Mouse (Mus musculus): Measurements from ENCODE around the gene Dnm1. TPM values are rescaled to one million over a fixed set of nuclear protein-coding genes. Genes with fewer than 3 reads are reported as not detected.
A peak's percentile ranks its signal among the peaks of the same experiment; 100 is the strongest.
"Not testable (repeated sequence)": the region's sequence is repeated elsewhere in the genome, so short reads cannot be mapped to it uniquely, and the experiment has no call there.

The Dnm1 gene
- polyA plus RNA-seq, 1 experiment from 2014 or later, result 2.7 TPM

DNA sequence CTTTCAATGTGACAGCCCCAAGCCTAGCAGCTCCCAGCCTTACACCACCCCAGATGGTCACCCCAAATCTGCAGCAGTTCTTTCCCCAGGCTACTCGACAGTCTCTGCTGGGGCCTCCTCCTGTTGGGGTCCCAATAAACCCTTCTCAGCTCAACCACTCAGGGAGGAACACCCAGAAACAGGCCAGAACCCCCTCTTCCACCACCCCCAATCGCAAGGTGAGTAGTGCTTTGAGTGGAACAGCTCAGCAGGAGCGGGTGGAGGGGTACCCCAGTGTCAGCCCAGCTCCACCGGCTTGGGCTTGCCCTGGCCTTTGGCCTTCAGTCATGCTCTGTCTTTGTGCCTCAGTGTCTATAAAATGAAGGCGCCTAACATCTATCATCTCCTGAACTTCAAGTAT lies 14.2 kb upstream of the Dnm1 start:
- no peak for ATAC-seq (replicated peaks; ENCODE audit: extremely low read depth, insufficient read depth, low FRiP score)
- H3K4me3 ChIP-seq (ENCODE audit: low read length), result no peak overlapping the region
- no peak overlapping the region for H3K9ac ChIP-seq (ENCODE audit: low read length)
- peaks cover 44% of the 10 kb centered on the region for H3K36me3 ChIP-seq (ENCODE audit: control insufficient read depth, insufficient read depth)
- H3K27me3 ChIP-seq (ENCODE audit: control insufficient read depth, insufficient read depth, low read length), result no peaks in the 10 kb centered on the region
- H3K4me1 ChIP-seq (ENCODE audit: control insufficient read depth, insufficient read depth, low read length), result peaks cover 5% of the 10 kb centered on the region; the same call in 1 of the 2 replicates
- H3K27ac ChIP-seq (ENCODE audit: low read length), result no peak overlapping the region
- no peak overlapping the region for H3K4me2 ChIP-seq (ENCODE audit: low read depth, low read length)
- no peaks in the 10 kb centered on the region for H3K9me3 ChIP-seq (replicated peaks; ENCODE audit: control insufficient read depth, low read length)
- WGBS, result 96% methylated on average over 5 of the region's 5 CpGs

GRCm38 (mm10) chr2:32364121-32364520 lies 11.0 kb upstream of the Dnm1 start:
- ATAC-seq (replicated peaks; ENCODE audit: extremely low read depth, insufficient read depth, low FRiP score), result no peak
- peaks cover 13% of the 10 kb centered on the region for H3K4me1 ChIP-seq (ENCODE audit: control insufficient read depth, insufficient read depth, low read length)
- no peak overlapping the region for H3K4me3 ChIP-seq (ENCODE audit: low read length)
- H3K4me2 ChIP-seq (ENCODE audit: low read depth, low read length), result peak overlapping the region; percentile 70
- WGBS, result 80% methylated on average over 8 of the region's 8 CpGs
- H3K9me3 ChIP-seq (replicated peaks; ENCODE audit: control insufficient read depth, low read length), result no peaks in the 10 kb centered on the region
- no peak overlapping the region for H3K9ac ChIP-seq (ENCODE audit: low read length)
- peaks cover 16% of the 10 kb centered on the region for H3K36me3 ChIP-seq (ENCODE audit: control insufficient read depth, insufficient read depth)
- no peaks in the 10 kb centered on the region for H3K27me3 ChIP-seq (ENCODE audit: control insufficient read depth, insufficient read depth, low read length)
- H3K27ac ChIP-seq (ENCODE audit: low read length), result no peak overlapping the region

DNA sequence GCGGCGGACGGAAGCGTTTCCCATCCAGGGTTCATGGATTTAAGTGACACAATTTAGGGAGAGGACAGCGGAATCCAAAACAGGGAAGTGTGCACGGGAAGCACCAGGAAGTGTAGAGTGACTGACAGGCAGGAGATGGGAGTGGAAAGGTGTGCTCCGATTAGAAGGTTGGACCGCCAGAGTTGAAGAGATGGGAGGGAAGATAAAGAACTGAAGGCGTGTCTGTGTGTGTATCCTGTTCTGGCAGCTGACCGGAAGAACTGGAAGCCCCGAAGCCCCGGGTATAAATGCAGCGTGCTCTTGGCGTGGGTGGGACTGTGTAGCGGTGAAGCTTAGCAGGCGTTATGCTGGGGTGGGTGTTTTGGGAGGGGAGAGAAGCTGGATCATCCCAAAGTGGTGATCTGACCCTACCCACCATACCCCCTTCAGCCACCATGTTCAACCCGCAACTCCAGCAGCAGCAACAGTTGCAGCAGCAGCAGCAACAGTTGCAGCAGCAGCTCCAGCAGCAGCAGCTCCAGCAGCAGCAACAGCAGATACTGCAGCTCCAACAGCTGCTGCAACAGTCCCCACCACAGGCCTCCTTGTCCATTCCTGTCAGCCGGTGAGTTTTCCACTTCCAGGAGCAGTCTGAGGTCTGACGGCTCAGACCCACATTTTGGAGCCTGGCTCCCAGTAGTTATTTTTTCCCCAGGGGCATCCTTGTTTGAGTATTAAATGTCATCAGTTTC lies 10.4 kb upstream of the Dnm1 start:
- Histone ChIP-seq H3K4me2 (ENCODE audit: low read depth, low read length) (peak overlapping the region; percentile 70), H3K4me3 (ENCODE audit: low read length) (peak overlapping the region; percentile 84), H3K36me3 (ENCODE audit: control insufficient read depth, insufficient read depth) (peaks cover 15% of the 10 kb centered on the region), H3K9ac (ENCODE audit: low read length) (peak overlapping the region; percentile 91), H3K27ac (ENCODE audit: low read length) (peak overlapping the region; percentile 88), H3K27me3 (ENCODE audit: control insufficient read depth, insufficient read depth, low read length) (no peaks in the 10 kb centered on the region), H3K4me1 (ENCODE audit: control insufficient read depth, insufficient read depth, low read length) (peaks cover 13% of the 10 kb centered on the region), H3K9me3 (replicated peaks; ENCODE audit: control insufficient read depth, low read length) (no peaks in the 10 kb centered on the region)
- peak; percentile 12; the same call in 1 of the 2 replicates for ATAC-seq (replicated peaks; ENCODE audit: extremely low read depth, insufficient read depth, low FRiP score)
- WGBS, result 8% methylated on average over 19 of the region's 19 CpGs

DNA sequence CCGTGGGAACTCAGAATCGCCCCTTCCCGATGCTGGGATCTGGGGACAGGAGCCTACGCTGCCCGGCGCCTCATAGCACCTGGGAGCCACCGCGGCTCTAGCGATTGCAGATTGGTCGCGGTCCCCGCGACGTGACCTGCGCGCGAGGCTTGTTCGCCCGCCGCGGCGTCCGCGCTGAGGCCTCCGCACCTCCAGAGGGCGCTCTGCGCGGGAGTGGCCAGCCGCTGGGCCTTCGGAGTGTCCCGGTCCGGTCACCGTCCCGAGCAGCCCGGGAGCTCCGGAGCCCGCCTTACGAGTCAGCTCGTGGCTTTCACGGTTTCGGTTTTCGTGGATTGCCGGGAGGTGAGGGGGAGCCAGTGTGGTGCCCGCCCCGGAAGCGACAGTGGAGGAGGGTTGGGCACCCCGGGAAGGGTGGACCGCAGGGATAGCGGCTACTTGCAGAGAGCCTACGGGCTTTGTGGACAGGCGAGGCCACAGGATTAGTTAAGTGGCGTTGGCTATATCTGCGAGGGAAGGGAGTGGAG lies 9.7 kb upstream of the Dnm1 start:
- Histone ChIP-seq H3K27ac (ENCODE audit: low read length) (peak overlapping the region; percentile 88), H3K4me1 (ENCODE audit: control insufficient read depth, insufficient read depth, low read length) (peaks cover 13% of the 10 kb centered on the region), H3K9me3 (replicated peaks; ENCODE audit: control insufficient read depth, low read length) (no peaks in the 10 kb centered on the region), H3K4me3 (ENCODE audit: low read length) (peak overlapping the region; percentile 84), H3K27me3 (ENCODE audit: control insufficient read depth, insufficient read depth, low read length) (no peaks in the 10 kb centered on the region), H3K9ac (ENCODE audit: low read length) (peak overlapping the region; percentile 91), H3K36me3 (ENCODE audit: control insufficient read depth, insufficient read depth) (peaks cover 10% of the 10 kb centered on the region), H3K4me2 (ENCODE audit: low read depth, low read length) (peak overlapping the region; percentile 70)
- under 1% methylated on average over 53 of the region's 53 CpGs for WGBS
- ATAC-seq (replicated peaks; ENCODE audit: extremely low read depth, insufficient read depth, low FRiP score), result peak; percentile 77

DNA sequence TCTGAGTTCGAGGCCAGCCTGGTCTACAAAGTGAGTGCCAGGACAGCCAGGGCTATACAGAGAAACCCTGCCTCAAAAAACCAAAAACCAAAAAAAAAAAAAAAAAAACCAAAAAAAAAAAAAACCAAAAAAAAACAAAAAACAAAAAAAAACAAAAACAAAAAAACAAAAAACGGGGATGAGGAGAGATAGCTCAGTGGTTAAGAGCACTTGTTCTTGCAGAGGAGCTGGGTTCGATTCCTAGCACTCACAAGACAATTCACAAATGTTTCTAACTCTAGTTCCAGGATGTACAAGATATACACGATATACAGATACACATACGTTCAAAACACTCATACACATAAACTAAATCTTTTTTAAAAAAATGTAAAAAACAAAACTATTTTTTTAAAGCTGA lies 9.1 kb upstream of the Dnm1 start:
- 36% methylated on average over 5 of the region's 5 CpGs for WGBS
- not testable (repeated sequence) for ATAC-seq (replicated peaks; ENCODE audit: extremely low read depth, insufficient read depth, low FRiP score); H3K36me3 ChIP-seq (ENCODE audit: control insufficient read depth, insufficient read depth); H3K27me3 ChIP-seq (ENCODE audit: control insufficient read depth, insufficient read depth, low read length); H3K9me3 ChIP-seq (replicated peaks; ENCODE audit: control insufficient read depth, low read length)
- H3K27ac ChIP-seq (ENCODE audit: low read length), result peak overlapping the region; percentile 88
- peak overlapping the region; percentile 91 for H3K9ac ChIP-seq (ENCODE audit: low read length)
- H3K4me3 ChIP-seq (ENCODE audit: low read length), result peak overlapping the region; percentile 84
- H3K4me2 ChIP-seq (ENCODE audit: low read depth, low read length), result peak overlapping the region; percentile 70
- H3K4me1 ChIP-seq (ENCODE audit: control insufficient read depth, insufficient read depth, low read length), result peaks cover 13% of the 10 kb centered on the region

- Histone ChIP-seq H3K9ac (ENCODE audit: low read length) (peak overlapping the region; percentile 64), H3K4me2 (ENCODE audit: low read depth, low read length) (peak overlapping the region; percentile 86), H3K27me3 (ENCODE audit: control insufficient read depth, insufficient read depth, low read length) (no peaks in the 10 kb centered on the region), H3K27ac (ENCODE audit: low read length) (no peak overlapping the region), H3K4me1 (ENCODE audit: control insufficient read depth, insufficient read depth, low read length) (peaks cover 13% of the 10 kb centered on the region), H3K9me3 (replicated peaks; ENCODE audit: control insufficient read depth, low read length) (no peaks in the 10 kb centered on the region), H3K4me3 (ENCODE audit: low read length) (peak overlapping the region; percentile 53), H3K36me3 (ENCODE audit: control insufficient read depth, insufficient read depth) (peaks cover 6% of the 10 kb centered on the region)
- ATAC-seq (replicated peaks; ENCODE audit: extremely low read depth, insufficient read depth, low FRiP score), result peak; percentile 39; the same call in 1 of the 2 replicates
- 2% methylated on average over 24 of the region's 24 CpGs for WGBS
These were observed 8.3 kb upstream of the Dnm1 start for GRCm38 (mm10) chr2:32361437-32361836.

DNA sequence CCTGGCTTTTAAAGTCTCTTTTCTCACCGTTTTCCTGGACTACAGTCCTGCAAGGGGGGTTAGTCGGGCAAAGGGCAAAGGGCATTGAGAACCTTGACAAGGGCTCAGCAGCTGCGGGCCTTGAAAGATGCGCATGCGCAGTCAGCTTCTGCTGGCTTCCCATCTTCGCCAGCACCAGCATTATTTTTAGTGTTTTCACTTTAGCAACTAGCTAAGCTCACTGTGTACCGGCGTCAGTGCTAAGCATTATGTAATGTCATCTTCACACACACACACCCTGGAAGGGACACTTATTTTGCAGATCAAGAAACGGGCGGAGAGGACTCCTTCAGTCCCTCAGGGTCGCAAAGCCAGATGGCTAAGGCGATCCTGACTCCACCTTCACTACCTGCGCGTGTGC lies 7.6 kb upstream of the Dnm1 start:
- peaks cover 4% of the 10 kb centered on the region for H3K36me3 ChIP-seq (ENCODE audit: control insufficient read depth, insufficient read depth)
- H3K27ac ChIP-seq (ENCODE audit: low read length), result peak overlapping the region; percentile 7; the same call in 1 of the 2 replicates

DNA sequence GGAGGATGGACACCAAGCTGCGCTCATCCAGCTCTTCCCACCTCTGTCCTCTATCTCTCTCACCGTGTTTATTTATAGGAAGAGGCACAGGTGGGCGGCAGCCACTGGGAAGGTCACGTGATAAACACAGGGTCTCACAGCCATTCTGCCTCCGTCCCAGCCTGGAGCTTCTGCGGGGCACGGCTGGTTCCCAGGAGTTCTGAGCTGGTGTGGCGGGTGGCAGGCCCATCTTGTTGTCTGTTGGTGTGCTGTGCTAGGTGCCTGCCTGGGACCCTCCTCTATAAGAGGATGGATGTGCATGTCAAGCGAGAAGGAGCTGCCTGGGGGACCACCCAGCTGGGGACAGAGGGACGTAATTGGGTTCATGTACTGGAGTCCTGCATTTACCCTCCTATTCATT lies 5.2 kb upstream of the Dnm1 start:
- Histone ChIP-seq H3K9ac (ENCODE audit: low read length) (no peak overlapping the region), H3K9me3 (replicated peaks; ENCODE audit: control insufficient read depth, low read length) (no peaks in the 10 kb centered on the region), H3K4me2 (ENCODE audit: low read depth, low read length) (no peak overlapping the region), H3K36me3 (ENCODE audit: control insufficient read depth, insufficient read depth) (no peaks in the 10 kb centered on the region), H3K4me3 (ENCODE audit: low read length) (no peak overlapping the region), H3K27me3 (ENCODE audit: control insufficient read depth, insufficient read depth, low read length) (no peaks in the 10 kb centered on the region), H3K4me1 (ENCODE audit: control insufficient read depth, insufficient read depth, low read length) (peaks cover 20% of the 10 kb centered on the region), H3K27ac (ENCODE audit: low read length) (no peak overlapping the region)
- ATAC-seq (replicated peaks; ENCODE audit: extremely low read depth, insufficient read depth, low FRiP score), result no peak
- WGBS, result 56% methylated on average over 10 of the region's 10 CpGs

More for the DNA sequence above, 7.6 kb upstream of the Dnm1 start:
- H3K4me3 ChIP-seq (ENCODE audit: low read length), result peak overlapping the region; percentile 53
- H3K4me1 ChIP-seq (ENCODE audit: control insufficient read depth, insufficient read depth, low read length), result peaks cover 13% of the 10 kb centered on the region
- no peaks in the 10 kb centered on the region for H3K9me3 ChIP-seq (replicated peaks; ENCODE audit: control insufficient read depth, low read length)
- no peak for ATAC-seq (replicated peaks; ENCODE audit: extremely low read depth, insufficient read depth, low FRiP score)
- no peaks in the 10 kb centered on the region for H3K27me3 ChIP-seq (ENCODE audit: control insufficient read depth, insufficient read depth, low read length)
- peak overlapping the region; percentile 44; the same call in 1 of the 2 replicates for H3K9ac ChIP-seq (ENCODE audit: low read length)
- WGBS, result 8% methylated on average over 14 of the region's 14 CpGs
- peak overlapping the region; percentile 86 for H3K4me2 ChIP-seq (ENCODE audit: low read depth, low read length)

DNA sequence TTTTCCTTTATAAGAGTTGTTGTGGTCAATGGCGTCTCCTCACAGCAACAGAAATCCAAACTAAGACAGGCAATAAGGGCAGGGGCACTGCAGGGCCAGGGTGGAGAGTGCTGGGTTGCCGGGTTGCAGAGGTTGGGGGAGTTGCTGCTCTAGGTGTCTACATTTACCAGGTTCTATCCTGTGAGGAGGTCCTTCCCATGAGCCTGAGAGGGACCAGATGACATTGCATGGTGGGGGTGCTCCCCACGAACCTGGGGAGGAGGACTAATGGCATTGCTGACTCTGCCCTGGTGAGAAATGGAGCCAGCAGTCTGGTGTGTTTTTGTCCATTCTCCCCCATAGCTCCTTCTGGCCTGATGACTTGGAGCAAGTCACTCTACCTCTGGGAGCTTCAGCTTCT lies 4.6 kb upstream of the Dnm1 start:
- H3K36me3 ChIP-seq (ENCODE audit: control insufficient read depth, insufficient read depth), result no peaks in the 10 kb centered on the region
- H3K9ac ChIP-seq (ENCODE audit: low read length), result no peak overlapping the region
- 70% methylated on average over 3 of the region's 3 CpGs for WGBS
- no peak overlapping the region for H3K4me2 ChIP-seq (ENCODE audit: low read depth, low read length)
- H3K4me3 ChIP-seq (ENCODE audit: low read length), result no peak overlapping the region
- peaks cover 24% of the 10 kb centered on the region for H3K4me1 ChIP-seq (ENCODE audit: control insufficient read depth, insufficient read depth, low read length)
- no peaks in the 10 kb centered on the region for H3K9me3 ChIP-seq (replicated peaks; ENCODE audit: control insufficient read depth, low read length)
- H3K27ac ChIP-seq (ENCODE audit: low read length), result no peak overlapping the region
- H3K27me3 ChIP-seq (ENCODE audit: control insufficient read depth, insufficient read depth, low read length), result no peaks in the 10 kb centered on the region
- ATAC-seq (replicated peaks; ENCODE audit: extremely low read depth, insufficient read depth, low FRiP score), result no peak

Measured in heart, embryonic 16.5 days (tissue).